9 mouse cellular contexts compared by ENCODE assay signal in the genomic region with DNA sequence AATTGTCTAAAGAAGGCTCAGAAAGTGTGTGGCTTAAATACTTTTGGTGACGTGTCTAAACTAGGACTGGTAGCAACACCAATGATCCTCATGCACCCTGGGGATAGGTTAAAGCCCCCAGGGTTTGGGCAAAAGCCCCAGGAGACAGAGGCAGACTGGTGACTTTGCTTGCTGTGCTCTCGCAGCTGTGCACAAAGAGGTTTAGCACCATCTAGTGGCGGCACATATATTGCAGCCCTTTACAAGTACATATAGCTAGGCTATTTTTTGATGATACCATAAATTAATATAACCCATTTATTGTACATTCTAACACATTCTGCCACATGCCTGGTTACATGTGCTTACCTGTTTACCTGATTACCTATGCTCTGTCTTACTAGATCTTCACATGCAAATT.
DNase-seq lines count a peak whose midpoint lies in the region; ATAC-seq and TF ChIP-seq lines count a peak whose summit lies in the region.
"Had no signal": no experiment of that assay in that cellular context is flagged by ENCODE, and none has a peak within 500 bp of the region (broad histone marks: within the 10 kb centered on the region; RNA-seq: fewer than 3 reads in every experiment).

No protein-coding gene starts in this region.

- WGBS in spleen, adult 2 months = 5% methylated on average over 3 of the region's 3 CpGs
- WGBS in hindbrain, embryonic 16.5 days = 9% methylated on average over 3 of the region's 3 CpGs
- WGBS in midbrain, embryonic 15.5 days = 3% methylated on average over 3 of the region's 3 CpGs

- intact Hi-C loops in left cerebral cortex, postnatal 10 days (cut with DNase I) = loop anchor here (10.0 kb wide), 2 partner anchors 239 to 1691 kb away; no protein-coding TSS in a partner anchor

- H3K27me3 ChIP-seq in spleen, adult 2 months (ENCODE audit: control insufficient read depth, insufficient read depth, low read length) = no peaks in the 10 kb centered on the region
- H3K27me3 ChIP-seq in hindbrain, embryonic 16.5 days (replicated peaks; ENCODE audit: control insufficient read depth, insufficient read depth, low read length) = no peaks in the 10 kb centered on the region
- H3K27me3 ChIP-seq in midbrain, embryonic 15.5 days (replicated peaks) = no peaks in the 10 kb centered on the region
- H3K27me3 ChIP-seq: embryonic facial prominence, embryonic 12.5 days had no signal

- H3K9ac ChIP-seq in hindbrain, embryonic 16.5 days (ENCODE audit: low read depth, low read length) = no peak overlapping the region
- no peak overlapping the region for H3K9ac ChIP-seq in midbrain, embryonic 15.5 days
- H3K9ac ChIP-seq: embryonic facial prominence, embryonic 12.5 days had no signal

- no peak overlapping the region for H3K27ac ChIP-seq in spleen, adult 2 months (ENCODE audit: insufficient read depth, low read length)
- H3K27ac ChIP-seq in embryonic fibroblast, embryonic 13.5 days (ENCODE audit: insufficient read depth, low read length) = no peak overlapping the region
- H3K27ac ChIP-seq in hindbrain, embryonic 16.5 days (ENCODE audit: low read depth, low read length) = no peak overlapping the region
- H3K27ac ChIP-seq in midbrain, embryonic 15.5 days = no peak overlapping the region
- H3K27ac ChIP-seq: embryonic facial prominence, embryonic 12.5 days had no signal

- H3K4me2 ChIP-seq in hindbrain, embryonic 16.5 days (ENCODE audit: low read length) = no peak overlapping the region
- no peak overlapping the region for H3K4me2 ChIP-seq in midbrain, embryonic 15.5 days
- H3K4me2 ChIP-seq: embryonic facial prominence, embryonic 12.5 days had no signal

- peak in 1 of 2 experiments; percentile 7 for DNase-seq in spleen, adult 2 months (ENCODE audit: low read depth in 1 of 2, low spot score in 2 of 2)
- no peak for DNase-seq in spleen, postnatal 36 days (ENCODE audit: low spot score in 2 of 2)
- peak; percentile 30 for DNase-seq in adrenal gland, adult 2 months
- DNase-seq in left cerebral cortex, postnatal 10 days (ENCODE audit: extremely low spot score in 1 of 2, low spot score in 2 of 2) = peak; percentile 8 to 37
- peak; percentile 29 for DNase-seq in thymus, postnatal 25 days

- TF ChIP-seq POLR2A in spleen, adult 2 months (IDR thresholded peaks at IDR 0.05; ENCODE audit: low read depth, low read length) = no peak
- no peak for TF ChIP-seq POLR2A in embryonic fibroblast, embryonic 13.5 days (IDR thresholded peaks at IDR 0.05; ENCODE audit: low read depth, low read length)

- H3K9me3 ChIP-seq in hindbrain, embryonic 16.5 days (ENCODE audit: control insufficient read depth, low read length) = no peaks in the 10 kb centered on the region
- H3K9me3 ChIP-seq in midbrain, embryonic 15.5 days = no peaks in the 10 kb centered on the region
- H3K9me3 ChIP-seq: embryonic facial prominence, embryonic 12.5 days had no signal

- peak; percentile 61; the same call in 1 of the 2 replicates for ATAC-seq in hindbrain, embryonic 16.5 days
- 0 out of 2 replicates have a peak, but pooled peaks have one; percentile 63 for ATAC-seq in midbrain, embryonic 15.5 days (replicated peaks)

- no peaks in the 10 kb centered on the region for H3K4me1 ChIP-seq in spleen, adult 2 months (ENCODE audit: control insufficient read depth, insufficient read depth, insufficient read length)
- no peaks in the 10 kb centered on the region for H3K4me1 ChIP-seq in embryonic fibroblast, embryonic 13.5 days (ENCODE audit: control insufficient read depth, insufficient read depth, low read length)
- H3K4me1 ChIP-seq in hindbrain, embryonic 16.5 days (ENCODE audit: control insufficient read depth, insufficient read depth, low read depth, low read length) = no peaks in the 10 kb centered on the region
- H3K4me1 ChIP-seq in midbrain, embryonic 15.5 days = no peaks in the 10 kb centered on the region
- H3K4me1 ChIP-seq: embryonic facial prominence, embryonic 12.5 days had no signal

- H3K36me3 ChIP-seq in spleen, adult 2 months (ENCODE audit: control insufficient read depth, insufficient read depth, low read length) = no peaks in the 10 kb centered on the region
- H3K36me3 ChIP-seq in hindbrain, embryonic 16.5 days (ENCODE audit: control insufficient read depth, insufficient read depth, low read length) = no peaks in the 10 kb centered on the region
- no peaks in the 10 kb centered on the region for H3K36me3 ChIP-seq in midbrain, embryonic 15.5 days (replicated peaks)
- H3K36me3 ChIP-seq: embryonic facial prominence, embryonic 12.5 days had no signal

- peak; percentile 37; the same call in 1 of the 2 replicates for TF ChIP-seq CTCF in spleen, adult 2 months (IDR thresholded peaks at IDR 0.05; ENCODE audit: extremely low read depth, insufficient read depth, insufficient read length, insufficient replicate concordance)
- TF ChIP-seq CTCF in embryonic fibroblast, embryonic 13.5 days (IDR thresholded peaks at IDR 0.05; ENCODE audit: borderline replicate concordance, insufficient read depth, low read length) = peak; percentile 42; the same call in 1 of the 2 replicates

- no peak overlapping the region for H3K4me3 ChIP-seq in spleen, adult 2 months (ENCODE audit: extremely low read depth, insufficient read depth, insufficient read length)
- no peak overlapping the region for H3K4me3 ChIP-seq in embryonic fibroblast, embryonic 13.5 days (ENCODE audit: insufficient read depth, low read length)
- no peak overlapping the region for H3K4me3 ChIP-seq in hindbrain, embryonic 16.5 days (ENCODE audit: low read length)
- no peak overlapping the region for H3K4me3 ChIP-seq in midbrain, embryonic 15.5 days
- H3K4me3 ChIP-seq: embryonic facial prominence, embryonic 12.5 days had no signal

Comparison
In these comparisons a context has a peak if more than half of its experiments do, and no peak if none do; other contexts are left out.
1. DNase-seq: peak in adrenal gland, adult 2 months (single experiment), left cerebral cortex, postnatal 10 days (2 of 2) and thymus, postnatal 25 days (single experiment); none in spleen, postnatal 36 days (0 of 2).